8 mouse cellular contexts compared by ENCODE assay signal in the genomic region with DNA sequence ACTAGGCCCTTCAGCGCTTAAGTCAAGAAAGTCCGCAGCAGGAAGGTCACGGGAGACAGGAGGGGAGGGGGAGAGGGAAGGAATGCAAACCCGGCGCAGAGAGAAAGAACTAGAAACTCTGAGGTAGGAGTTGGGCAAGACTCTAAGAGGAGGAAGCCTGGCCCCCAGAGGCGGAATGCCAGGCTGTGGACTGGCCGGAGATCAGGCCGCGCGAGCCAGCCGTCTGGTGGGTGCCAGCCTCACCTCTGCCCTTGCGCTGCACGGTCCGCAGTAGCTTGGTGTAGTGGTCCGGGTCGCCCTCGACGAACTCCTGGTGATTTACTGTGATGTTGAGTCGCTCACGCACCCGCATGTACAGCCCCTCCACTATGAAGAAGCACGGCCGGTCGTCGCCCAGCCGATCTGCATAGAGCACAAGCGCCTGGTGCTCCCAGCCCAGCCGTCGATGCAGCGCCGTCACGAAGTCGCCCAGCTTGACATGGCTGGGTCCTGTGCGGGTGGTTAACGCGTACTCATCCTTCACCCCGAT. TPM values are rescaled to one million over a fixed set of nuclear protein-coding genes. Genes with fewer than 3 reads are reported as not detected.
DNase-seq lines count a peak whose midpoint lies in the region; ATAC-seq and TF ChIP-seq lines count a peak whose summit lies in the region.

No protein-coding gene starts in this region.

- 13% methylated on average over 37 of the region's 37 CpGs for WGBS in kidney, postnatal 0 days
- WGBS in stomach, postnatal 0 days = 24% methylated on average over 37 of the region's 37 CpGs

- TF ChIP-seq POLR2A in bone marrow macrophage, adult 2 months (IDR thresholded peaks at IDR 0.05; ENCODE audit: borderline replicate concordance, low read depth, low read length) = no peak

- H3K4me3 ChIP-seq in bone marrow macrophage, adult 2 months (ENCODE audit: insufficient read depth, low read length) = peak overlapping the region; percentile 57
- H3K4me3 ChIP-seq in kidney, postnatal 0 days (replicated peaks; ENCODE audit: low read depth, low read length) = peak overlapping the region; percentile 46
- H3K4me3 ChIP-seq in stomach, postnatal 0 days (ENCODE audit: low read depth, low read length) = peak overlapping the region; percentile 54

- peak overlapping the region; percentile 96 for H3K4me2 ChIP-seq in kidney, postnatal 0 days (ENCODE audit: low read length)
- H3K4me2 ChIP-seq in stomach, postnatal 0 days (replicated peaks; ENCODE audit: low read depth) = peak overlapping the region; percentile 83

- TF ChIP-seq CTCF in bone marrow macrophage, adult 2 months (IDR thresholded peaks at IDR 0.05; ENCODE audit: low read depth, low read length) = no peak
- TF ChIP-seq CTCF in kidney, postnatal 0 days (IDR thresholded peaks at IDR 0.05; ENCODE audit: low read depth) = peak; percentile 4; the same call in 1 of the 2 replicates
- no peak for TF ChIP-seq CTCF in stomach, postnatal 0 days (IDR thresholded peaks at IDR 0.05; ENCODE audit: low read depth)

- H3K9ac ChIP-seq in kidney, postnatal 0 days (ENCODE audit: low read depth, low read length) = peak overlapping the region; percentile 66
- peak overlapping the region; percentile 58; the same call in 1 of the 2 replicates for H3K9ac ChIP-seq in stomach, postnatal 0 days (ENCODE audit: low read length)

- no peak for TF ChIP-seq EP300 in stomach, postnatal 0 days (optimal IDR thresholded peaks at IDR 0.05)

- no peaks in the 10 kb centered on the region for H3K27me3 ChIP-seq in kidney, postnatal 0 days (ENCODE audit: insufficient read depth, low read length)
- no peaks in the 10 kb centered on the region for H3K27me3 ChIP-seq in stomach, postnatal 0 days (ENCODE audit: control insufficient read depth, insufficient read depth, low read length)

- no peaks in the 10 kb centered on the region for H3K9me3 ChIP-seq in kidney, postnatal 0 days (replicated peaks; ENCODE audit: low read length)
- H3K9me3 ChIP-seq in stomach, postnatal 0 days (ENCODE audit: control insufficient read depth, low read length) = no peaks in the 10 kb centered on the region

- peak; percentile 69 for DNase-seq in R1 (ENCODE audit: low read depth, low spot score)
- DNase-seq in kidney, postnatal 0 days (ENCODE audit: low spot score) = peak; percentile 62
- DNase-seq in lung, postnatal 36 days = peak; percentile 85
- peak; percentile 24 for DNase-seq in stomach, postnatal 0 days (ENCODE audit: low spot score)
- DNase-seq in layer of hippocampus, postnatal 14 days (ENCODE audit: low spot score in 2 of 2) = no peak

- peak; percentile 52 for ATAC-seq in granulocyte monocyte progenitor cell, adult 5-6 weeks (replicated peaks; ENCODE audit: poor library complexity, severe bottlenecking)
- no peak; the same call in 1 of the 2 replicates for ATAC-seq in kidney, postnatal 0 days (replicated peaks; ENCODE audit: low FRiP score, low read depth)
- ATAC-seq in stomach, postnatal 0 days (ENCODE audit: low FRiP score, low TSS enrichment) = peak; percentile 19; the same call in 1 of the 2 replicates
- ATAC-seq in cerebellum, adult (ENCODE audit: insufficient number of reproducible peaks, low FRiP score, low TSS enrichment) = no peak

- H3K36me3 ChIP-seq in kidney, postnatal 0 days (ENCODE audit: insufficient read depth, low read length) = no peaks in the 10 kb centered on the region
- no peaks in the 10 kb centered on the region for H3K36me3 ChIP-seq in stomach, postnatal 0 days (ENCODE audit: control insufficient read depth, insufficient read depth, low read length)

- H3K27ac ChIP-seq in bone marrow macrophage, adult 2 months (ENCODE audit: insufficient read depth, low read depth, low read length) = no peak overlapping the region
- peak overlapping the region; percentile 47 for H3K27ac ChIP-seq in kidney, postnatal 0 days
- H3K27ac ChIP-seq in stomach, postnatal 0 days (replicated peaks) = no peak overlapping the region

- H3K4me1 ChIP-seq in bone marrow macrophage, adult 2 months (ENCODE audit: control insufficient read depth, insufficient read depth, low read length) = peaks cover 10% of the 10 kb centered on the region
- 0 out of 2 replicates have a peak, but pooled peaks cover 5% of the 10 kb centered on the region for H3K4me1 ChIP-seq in kidney, postnatal 0 days (replicated peaks; ENCODE audit: insufficient read depth, low read length)
- no peaks in the 10 kb centered on the region for H3K4me1 ChIP-seq in stomach, postnatal 0 days (replicated peaks; ENCODE audit: control insufficient read depth, insufficient read depth)

RNA-seq across cellular contexts. Expression of a gene that starts 1.1 kb away (rescaled TPM):
- polyA plus RNA-seq in bone marrow macrophage, adult 2 months (2012; ENCODE audit: insufficient read depth, insufficient read length, missing spikeins) = 0.17 and 0.89 TPM in 2 replicates
- 0.82 TPM in 1 of 2 replicates, not detected in the other for total RNA-seq in granulocyte monocyte progenitor cell, adult 5-6 weeks (2014; fragmentation: Nextera tagmentation)
- not detected in 2 replicates for total RNA-seq in granulocyte monocyte progenitor cell, adult 5-6 weeks (2017)
- 16.7 and 17.1 TPM in 2 replicates for polyA plus RNA-seq in kidney, postnatal 0 days (2015; fragmentation: Nextera tagmentation; extraction: Ambion mirVana)
- polyA plus RNA-seq in stomach, postnatal 0 days (2015; fragmentation: Nextera tagmentation; extraction: Ambion mirVana) = 3.0 and 3.6 TPM in 2 replicates
- total RNA-seq in layer of hippocampus, postnatal 14 days (2021) = 1 to 10 TPM; 4.2 to 6.5 TPM

RNA-seq across cellular contexts. Expression of a gene that starts 11.3 kb away (rescaled TPM):
- polyA plus RNA-seq in bone marrow macrophage, adult 2 months (2012; ENCODE audit: insufficient read depth, insufficient read length, missing spikeins) = 29.3 and 29.8 TPM in 2 replicates
- 120 and 128 TPM in 2 replicates for total RNA-seq in granulocyte monocyte progenitor cell, adult 5-6 weeks (2014; fragmentation: Nextera tagmentation)
- total RNA-seq in granulocyte monocyte progenitor cell, adult 5-6 weeks (2017) = 176 and 204 TPM in 2 replicates
- 118 and 134 TPM in 2 replicates for polyA plus RNA-seq in kidney, postnatal 0 days (2015; fragmentation: Nextera tagmentation; extraction: Ambion mirVana)
- polyA plus RNA-seq in stomach, postnatal 0 days (2015; fragmentation: Nextera tagmentation; extraction: Ambion mirVana) = 55.9 and 57.6 TPM in 2 replicates
- 10 to 100 TPM; 86.0 to 87.9 TPM for total RNA-seq in layer of hippocampus, postnatal 14 days (2021)

RNA-seq across cellular contexts. Expression of a gene that starts 26.2 kb away (rescaled TPM):
- polyA plus RNA-seq in bone marrow macrophage, adult 2 months (2012; ENCODE audit: insufficient read depth, insufficient read length, missing spikeins) = 96.6 and 101 TPM in 2 replicates
- total RNA-seq in granulocyte monocyte progenitor cell, adult 5-6 weeks (2014; fragmentation: Nextera tagmentation) = 31.7 and 47.1 TPM in 2 replicates
- 35.5 and 44.1 TPM in 2 replicates for total RNA-seq in granulocyte monocyte progenitor cell, adult 5-6 weeks (2017)
- polyA plus RNA-seq in kidney, postnatal 0 days (2015; fragmentation: Nextera tagmentation; extraction: Ambion mirVana) = 76.1 and 79.6 TPM in 2 replicates
- 63.4 and 68.2 TPM in 2 replicates for polyA plus RNA-seq in stomach, postnatal 0 days (2015; fragmentation: Nextera tagmentation; extraction: Ambion mirVana)
- total RNA-seq in layer of hippocampus, postnatal 14 days (2021) = 10 to 100 TPM; 47.0 to 51.7 TPM

RNA-seq across cellular contexts. Expression of a gene that starts 31.2 kb away (rescaled TPM):
- 18.9 and 20.4 TPM in 2 replicates for polyA plus RNA-seq in bone marrow macrophage, adult 2 months (2012; ENCODE audit: insufficient read depth, insufficient read length, missing spikeins)
- total RNA-seq in granulocyte monocyte progenitor cell, adult 5-6 weeks (2014; fragmentation: Nextera tagmentation) = 29.3 and 47.1 TPM in 2 replicates
- 18.4 and 25.9 TPM in 2 replicates for total RNA-seq in granulocyte monocyte progenitor cell, adult 5-6 weeks (2017)
- 17.0 and 17.9 TPM in 2 replicates for polyA plus RNA-seq in kidney, postnatal 0 days (2015; fragmentation: Nextera tagmentation; extraction: Ambion mirVana)
- polyA plus RNA-seq in stomach, postnatal 0 days (2015; fragmentation: Nextera tagmentation; extraction: Ambion mirVana) = 9.2 and 9.7 TPM in 2 replicates
- total RNA-seq in layer of hippocampus, postnatal 14 days (2021) = 10 to 100 TPM; 60.5 to 67.0 TPM

RNA-seq across cellular contexts. Expression of a gene that starts 44.7 kb away (rescaled TPM):
- polyA plus RNA-seq in bone marrow macrophage, adult 2 months (2012; ENCODE audit: insufficient read depth, insufficient read length, missing spikeins) = 56.9 and 59.9 TPM in 2 replicates
- total RNA-seq in granulocyte monocyte progenitor cell, adult 5-6 weeks (2014; fragmentation: Nextera tagmentation) = 97.6 and 127 TPM in 2 replicates
- 93.2 and 107 TPM in 2 replicates for total RNA-seq in granulocyte monocyte progenitor cell, adult 5-6 weeks (2017)
- polyA plus RNA-seq in kidney, postnatal 0 days (2015; fragmentation: Nextera tagmentation; extraction: Ambion mirVana) = 122 and 126 TPM in 2 replicates
- polyA plus RNA-seq in stomach, postnatal 0 days (2015; fragmentation: Nextera tagmentation; extraction: Ambion mirVana) = 72.2 and 74.2 TPM in 2 replicates
- total RNA-seq in layer of hippocampus, postnatal 14 days (2021) = 100 to 1,000 TPM; 164 to 166 TPM

Comparison
In these comparisons a context has a peak if more than half of its experiments do, and no peak if none do; other contexts are left out.
1. DNase-seq: peak in R1 (single experiment), kidney, postnatal 0 days (single experiment), lung, postnatal 36 days (single experiment) and stomach, postnatal 0 days (single experiment); none in layer of hippocampus, postnatal 14 days (0 of 2).
2. ATAC-seq: peak in granulocyte monocyte progenitor cell, adult 5-6 weeks (single experiment) and stomach, postnatal 0 days (single experiment); none in kidney, postnatal 0 days (single experiment) and cerebellum, adult (single experiment).
3. Peak in every context shown above with its lines, with median percentiles within 50 percentile points of each other: H3K4me3 ChIP-seq.